Mouse (Mus musculus): ENCODE measurements around the gene Fndc10. TPM values are rescaled to one million over a fixed set of nuclear protein-coding genes. Genes with fewer than 3 reads are reported as not detected.
"Not testable (repeated sequence)": the region's sequence is repeated elsewhere in the genome, so short reads cannot be mapped to it uniquely, and the experiment has no call there.

Gene Fndc10
- total RNA-seq, 2 experiments from 2014 or later: 1.2 to 1.6 TPM

DNA sequence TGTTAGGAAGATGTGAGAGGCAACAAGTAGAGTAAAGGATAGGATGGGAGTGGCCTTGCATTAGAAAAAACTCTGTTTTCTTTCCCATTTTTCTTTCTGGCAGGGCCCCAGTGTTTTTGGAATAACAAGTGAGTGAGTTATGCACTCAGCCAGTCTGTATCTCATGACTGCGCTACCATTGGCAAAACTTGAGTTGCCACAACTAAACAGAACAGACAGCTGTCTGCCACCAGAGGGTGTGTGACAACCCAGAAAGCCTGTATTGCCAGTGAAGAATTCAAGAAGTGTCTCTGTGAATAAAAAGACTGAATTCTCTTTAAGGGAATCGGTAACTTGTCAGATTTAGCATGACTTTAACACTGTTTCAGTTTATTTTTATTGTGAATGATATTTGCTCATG is 18.2 kb upstream of the Fndc10 start:
- intact Hi-C loops (cut with DNase I): no loop called here
- no peak for DNase-seq

DNA sequence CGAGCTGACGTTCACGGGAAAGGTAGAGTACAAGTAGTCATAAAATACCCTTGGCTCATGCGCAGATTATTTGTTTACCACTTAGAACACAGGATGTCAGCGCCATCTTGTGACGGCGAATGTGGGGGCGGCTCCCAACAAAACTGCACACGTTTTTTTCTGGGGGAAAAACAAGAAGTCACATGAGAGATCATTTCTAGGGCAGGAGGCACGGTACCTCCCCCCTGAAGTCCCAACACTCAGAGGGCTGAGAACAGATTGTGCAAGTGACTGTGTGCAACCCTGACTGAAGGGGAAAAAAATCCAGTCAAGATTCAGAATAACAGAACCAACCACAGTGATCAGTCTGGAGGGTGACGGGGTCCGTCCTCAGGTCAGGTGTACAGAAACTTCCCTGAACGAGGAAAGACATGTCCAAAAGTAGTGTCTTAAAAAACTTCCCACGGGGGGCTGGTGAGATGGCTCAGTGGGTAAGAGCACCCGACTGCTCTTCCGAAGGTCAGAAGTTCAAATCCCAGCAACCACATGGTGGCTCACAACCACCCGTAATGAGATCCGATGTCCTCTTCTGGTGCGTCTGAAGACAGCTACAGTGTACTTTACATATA is 10.4 kb upstream of the Fndc10 start:
- DNase-seq; intact Hi-C loops (cut with DNase I): not testable (repeated sequence)

- intact Hi-C loops (cut with DNase I): not testable (repeated sequence)
Observed at GRCm38 (mm10) chr4:155687764-155688163, 6.4 kb upstream of the Fndc10 start.

GRCm38 (mm10) chr4:155690571-155691375 is 3.4 kb upstream of the Fndc10 start:
- intact Hi-C loops (cut with DNase I): no loop called here
- no peak for DNase-seq

More at GRCm38 (mm10) chr4:155687764-155688163, 6.4 kb upstream of the Fndc10 start:
- DNase-seq: not testable (repeated sequence)

- intact Hi-C loops (cut with DNase I): no loop called here
- no peak for DNase-seq
Observed at GRCm38 (mm10) chr4:155692421-155692820, 1.7 kb upstream of the Fndc10 start.

DNA sequence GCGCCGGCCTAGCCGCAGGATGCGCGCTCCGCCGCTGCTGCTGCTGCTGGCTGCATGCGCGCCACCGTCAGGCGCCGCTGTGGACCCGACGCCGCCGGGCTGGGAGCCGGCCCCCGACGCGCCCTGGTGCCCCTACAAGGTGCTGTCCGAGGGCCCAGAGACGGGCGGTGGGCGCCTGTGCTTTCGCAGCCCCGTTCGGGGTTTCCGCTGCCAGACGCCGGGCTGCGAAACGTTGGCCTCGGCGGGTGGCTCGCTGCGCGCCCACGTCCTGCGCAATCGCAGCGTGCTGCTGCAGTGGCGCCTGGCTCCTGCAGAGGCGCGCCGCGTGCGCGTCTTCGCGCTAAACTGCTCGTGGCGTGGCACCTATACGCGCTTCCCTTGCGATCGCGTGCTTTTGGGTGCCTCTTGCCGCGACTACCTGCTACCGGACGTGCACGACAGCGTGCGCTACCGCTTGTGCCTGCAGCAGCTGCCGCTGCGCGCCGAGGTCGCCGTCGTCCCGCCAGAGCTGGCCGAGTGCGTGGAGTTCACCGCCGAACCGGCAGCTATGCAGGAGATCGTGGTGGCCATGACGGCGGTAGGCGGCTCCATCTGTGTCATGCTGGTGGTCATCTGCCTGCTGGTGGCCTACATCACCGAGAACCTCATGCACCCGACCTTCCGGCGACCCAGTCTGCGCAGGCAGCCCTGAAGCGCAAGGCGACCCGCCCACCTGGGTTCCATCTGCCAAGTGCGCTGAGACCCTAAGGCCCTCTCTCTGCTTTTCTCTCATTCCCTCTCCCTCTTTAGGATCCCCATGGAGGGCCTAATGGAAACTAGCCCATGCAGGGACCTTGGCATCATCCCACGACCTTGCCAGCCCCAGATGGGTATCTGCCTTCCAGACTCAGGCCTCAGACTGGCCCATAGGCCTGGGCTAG is 600 bp downstream of the Fndc10 start:
- DNase-seq: peak; percentile 56 to 73

DNA sequence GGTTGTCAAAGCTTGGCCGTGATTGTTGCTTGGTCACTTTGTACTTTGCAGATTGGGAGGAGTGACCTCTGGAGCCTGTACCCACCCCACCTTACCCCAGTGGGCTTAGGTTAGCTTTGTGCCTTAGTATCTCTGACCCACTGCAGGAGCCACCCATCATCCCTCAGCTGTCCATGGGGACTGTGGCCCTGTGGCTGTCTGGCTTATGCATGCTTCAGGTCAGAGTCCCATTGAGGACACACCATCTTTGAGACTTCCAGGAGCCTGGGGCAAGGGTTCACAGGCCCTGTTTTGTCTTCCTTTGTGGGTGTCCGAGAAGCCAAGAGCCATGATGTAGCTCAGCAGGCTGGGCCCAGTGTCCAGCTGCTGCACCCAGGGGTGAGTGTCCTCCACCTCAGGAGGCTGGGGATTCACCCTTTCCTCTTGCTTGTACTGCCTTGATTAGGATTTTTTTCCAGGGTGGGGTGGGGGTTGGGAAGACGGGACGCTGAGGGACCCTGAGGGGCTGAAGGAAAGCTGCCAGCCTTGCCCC is 1.5 kb downstream of the Fndc10 start:
- DNase-seq: no peak
- intact Hi-C loops (cut with DNase I): no loop called here

More for the DNA sequence above, 600 bp downstream of the Fndc10 start:
- intact Hi-C loops (cut with DNase I): no loop called here

DNA sequence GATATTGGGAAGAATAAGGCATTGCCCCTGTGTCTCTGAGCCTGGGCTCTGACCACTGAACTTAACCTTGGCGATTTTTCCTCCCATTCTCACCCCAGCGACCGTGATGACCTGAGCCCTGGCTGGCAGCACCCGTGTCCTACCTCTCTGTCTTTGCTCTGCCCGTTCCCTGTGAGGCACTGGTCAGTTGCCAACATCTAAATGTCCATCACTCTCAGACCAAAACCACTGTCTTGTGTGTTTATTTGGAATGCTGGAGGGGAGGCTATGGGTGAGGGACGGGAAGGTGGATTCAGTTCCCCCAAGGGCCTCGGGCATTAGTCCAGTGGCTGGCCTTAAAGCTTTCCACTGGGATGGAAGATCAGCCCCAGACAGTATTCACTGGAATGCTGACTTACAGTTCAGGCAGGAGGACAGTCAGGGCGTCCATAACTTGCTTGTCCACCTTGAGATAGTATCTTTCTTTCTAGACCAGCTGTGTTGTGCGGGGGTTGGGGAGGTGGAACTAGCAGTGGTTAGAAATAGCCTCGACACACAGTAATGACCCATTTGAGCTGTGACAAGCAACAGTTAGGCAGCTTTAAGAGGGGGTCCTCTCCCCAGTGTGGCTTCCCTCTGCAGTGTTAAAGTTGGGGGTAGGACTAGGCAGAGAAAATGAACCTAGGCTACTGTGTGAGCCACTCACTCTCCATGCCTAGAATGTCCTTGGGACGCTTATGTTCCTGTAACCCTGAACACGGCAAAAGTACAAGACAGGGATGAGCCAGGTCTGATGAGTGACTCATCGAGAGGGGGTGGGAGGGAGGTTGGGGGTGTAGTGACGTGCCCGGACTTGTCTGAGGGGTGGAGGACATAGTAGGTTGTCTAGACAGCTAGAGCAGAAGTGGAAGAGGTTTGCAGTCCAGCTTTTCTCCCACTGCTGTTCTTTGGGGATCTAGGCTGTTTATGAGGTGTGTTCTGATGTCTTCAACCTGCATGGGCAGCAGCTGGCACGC is 2.4 kb downstream of the Fndc10 start:
- intact Hi-C loops (cut with DNase I): no loop called here
- no peak for DNase-seq

DNA sequence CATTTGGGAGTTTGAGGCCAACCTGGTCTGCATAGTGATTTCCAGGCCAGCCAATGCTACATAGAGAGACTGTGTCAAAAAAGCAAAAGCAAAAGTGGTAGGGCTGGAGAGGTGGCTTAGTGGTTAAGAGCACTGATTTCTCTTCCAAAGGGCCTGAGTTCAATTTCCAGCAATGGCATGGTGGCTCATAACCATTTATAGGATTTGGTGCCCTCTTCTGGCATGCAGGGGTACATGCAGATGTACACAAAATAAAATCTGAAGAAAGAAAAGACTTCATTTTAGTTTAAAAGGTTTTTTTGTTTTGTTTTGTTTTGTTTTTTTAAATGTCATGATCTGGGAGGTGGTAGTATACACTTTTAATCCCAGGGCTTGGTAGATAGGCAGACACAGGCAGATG is 6.3 kb downstream of the Fndc10 start:
- no peak for DNase-seq
- intact Hi-C loops (cut with DNase I): loop anchor here (2.0 kb wide), 1 partner anchor 220 kb away; no protein-coding TSS in a partner anchor

DNA sequence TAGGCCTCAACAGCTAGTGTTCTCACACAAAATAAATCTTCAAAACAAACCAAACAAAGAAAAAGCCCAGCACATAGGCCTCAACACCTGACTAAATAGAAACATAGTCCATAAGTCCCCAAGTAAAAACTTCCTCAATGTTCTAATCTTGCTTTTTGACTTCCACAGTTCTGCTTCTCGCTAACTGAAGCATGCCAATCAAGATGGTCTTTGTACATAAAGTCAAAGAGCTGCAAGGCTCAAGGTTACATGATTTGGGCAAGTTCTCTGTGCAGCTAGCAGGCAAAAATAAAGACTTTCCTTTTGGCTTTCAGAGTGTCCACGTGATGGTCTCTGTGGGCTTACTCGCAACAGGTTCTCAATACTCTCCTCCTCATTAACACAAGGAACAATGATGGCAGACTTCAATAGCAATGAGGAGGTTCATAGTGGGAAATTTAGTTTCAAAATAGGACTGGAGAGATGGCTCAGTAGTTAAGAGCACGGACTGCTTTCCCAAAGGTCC is 9.3 kb downstream of the Fndc10 start:
- no peak for DNase-seq

DNA sequence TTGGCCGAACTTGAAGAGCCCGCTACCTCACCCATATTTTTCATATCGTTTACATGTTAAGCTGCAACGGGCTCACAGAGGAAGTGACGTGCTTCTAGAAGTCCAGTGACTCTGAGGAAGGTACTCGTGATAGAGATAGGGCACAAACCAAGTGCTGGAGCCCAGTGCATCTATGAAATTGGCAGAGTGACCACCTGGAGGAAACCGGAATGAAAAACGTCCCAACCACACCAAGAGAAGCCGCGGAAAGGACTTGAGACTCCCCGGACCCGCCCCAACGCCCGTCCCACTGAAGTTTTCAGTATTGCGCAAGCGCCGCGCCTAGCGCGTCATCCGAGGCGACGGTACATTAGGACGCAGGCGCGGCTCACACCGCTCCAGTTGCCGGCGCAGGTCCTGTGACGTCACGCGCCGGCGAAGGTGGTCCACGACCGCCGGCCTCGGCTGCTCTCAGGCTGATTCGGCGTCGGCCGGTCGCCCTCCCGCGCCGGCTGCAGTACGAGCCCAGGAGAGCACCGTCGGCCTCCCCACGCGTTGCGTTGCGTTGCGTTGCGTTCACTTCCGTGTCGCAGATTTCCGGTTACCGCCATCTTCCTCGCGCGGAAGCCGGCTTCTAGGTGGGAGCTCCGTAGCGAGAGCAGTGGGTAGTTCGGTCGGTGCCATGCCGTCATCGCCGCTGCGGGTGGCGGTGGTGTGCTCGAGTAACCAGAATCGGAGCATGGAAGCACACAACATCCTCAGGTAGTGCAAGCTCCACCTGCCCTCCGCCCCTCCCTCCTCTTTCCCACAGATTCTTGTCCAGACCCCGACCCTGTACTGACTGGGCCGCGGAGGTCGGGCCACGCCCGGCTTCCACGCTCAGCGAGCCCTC is 10.8 kb downstream of the Fndc10 start, which contains the start of gene Ssu72:
Ssu72 (plus strand) TSS at position 80 of the 871 bp plus-strand sequence.
- DNase-seq: peak; percentile 94 to 99
- intact Hi-C loops (cut with DNase I): loop anchor here (2.0 kb wide), 1 partner anchor 80 kb away; the partner anchor contains the start of gene Cdk11b

More for the DNA sequence above, 9.3 kb downstream of the Fndc10 start:
- intact Hi-C loops (cut with DNase I): no loop called here

DNA sequence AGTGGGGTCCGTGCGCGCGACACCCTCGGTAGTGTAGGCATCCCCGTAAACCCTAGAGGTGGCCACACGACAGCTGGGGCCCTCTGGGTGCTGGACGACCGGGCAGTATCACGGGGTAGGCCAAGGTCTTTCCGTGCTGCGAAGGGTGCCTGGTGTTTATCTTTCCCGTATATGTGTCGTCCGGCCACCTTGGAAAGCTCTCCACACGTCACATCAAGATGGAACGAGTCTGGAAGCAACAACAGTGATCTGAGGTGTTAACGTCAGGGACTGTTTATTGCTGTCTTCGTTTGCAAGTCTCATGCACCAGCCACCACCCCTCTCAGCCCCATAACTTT is 11.4 kb downstream of the Fndc10 start:
- intact Hi-C loops (cut with DNase I): loop anchor here (2.0 kb wide), 1 partner anchor 81 kb away; the partner anchor contains the start of gene Cdk11b
- no peak for DNase-seq

DNA sequence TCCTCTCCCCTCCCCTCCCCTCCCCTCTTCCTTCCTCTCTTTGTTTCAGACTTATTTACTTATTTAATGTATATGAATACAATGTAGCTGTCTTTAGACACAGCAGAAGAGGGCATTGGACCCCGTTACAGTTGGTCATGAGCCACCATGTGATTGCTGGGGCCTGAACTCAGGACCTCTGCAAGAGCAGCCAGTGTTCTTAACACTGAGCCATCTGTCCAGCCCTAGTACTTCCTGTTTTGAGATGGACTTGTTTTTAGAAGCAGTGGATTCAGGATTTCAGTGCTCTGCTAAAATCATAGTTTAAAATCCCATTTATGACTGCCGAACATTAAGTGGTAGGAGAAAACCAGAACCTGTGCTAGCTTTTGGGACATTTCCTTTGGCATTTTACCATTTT is 14.4 kb downstream of the Fndc10 start:
- no peak for DNase-seq
- intact Hi-C loops (cut with DNase I): no loop called here

DNA sequence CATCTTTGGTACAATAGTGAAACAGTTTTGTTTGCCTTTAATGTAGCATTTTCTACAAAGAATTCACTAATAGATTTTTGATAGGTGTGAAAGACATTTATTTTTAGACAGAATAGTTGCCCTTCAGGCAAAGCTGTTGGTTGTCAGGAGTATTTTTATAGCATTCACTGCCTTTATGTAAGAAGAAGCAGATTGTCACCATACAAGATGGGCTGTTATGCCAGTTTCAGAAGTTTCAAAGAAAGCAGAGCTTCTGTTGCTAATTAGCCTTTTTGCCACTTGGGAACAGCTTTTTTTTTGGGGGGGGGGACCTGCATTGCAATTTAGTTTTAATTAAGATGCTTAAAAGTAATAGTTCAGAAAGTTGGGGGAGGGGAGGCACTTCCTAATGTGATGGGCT is 14.8 kb downstream of the Fndc10 start:
- DNase-seq: no peak
- intact Hi-C loops (cut with DNase I): no loop called here

DNA sequence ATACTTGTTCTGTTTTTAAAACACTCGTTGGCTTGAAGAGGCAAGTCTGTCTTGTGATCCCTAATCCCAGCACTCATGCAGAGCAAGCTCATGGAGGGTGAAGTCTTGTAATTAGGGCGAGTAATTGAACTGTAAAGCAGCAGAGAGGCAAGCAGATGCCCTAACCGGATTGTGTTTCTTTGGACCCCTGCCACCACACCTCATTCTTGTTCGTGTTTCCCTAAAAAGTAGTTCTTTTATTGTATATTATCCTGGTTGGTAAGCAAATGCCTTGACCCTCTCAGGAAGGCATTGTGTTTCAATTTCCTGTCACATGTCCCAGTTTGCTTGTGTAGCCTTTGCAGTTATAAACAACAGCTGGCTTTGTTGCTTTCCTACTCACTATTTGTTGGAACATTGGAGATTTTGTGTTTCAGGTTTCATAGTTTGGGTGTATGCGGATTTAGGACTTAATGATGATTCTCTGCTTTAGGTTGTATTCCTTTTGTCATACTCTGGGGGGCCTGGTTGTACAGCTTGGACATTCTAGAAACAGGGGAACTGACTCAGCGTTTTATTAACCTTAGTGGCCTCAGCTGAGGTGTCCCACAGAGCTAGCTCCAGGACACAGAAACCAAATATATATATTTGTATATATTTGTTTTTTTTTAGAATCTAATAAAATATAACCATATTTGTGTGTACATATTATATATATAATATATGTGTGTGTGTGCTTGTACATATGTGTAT is 16.5 kb downstream of the Fndc10 start:
- no peak for DNase-seq
- intact Hi-C loops (cut with DNase I): no loop called here

GRCm38 (mm10) chr4:155721668-155722083 is 27.5 kb downstream of the Fndc10 start:
- intact Hi-C loops (cut with DNase I): loop anchor here (2.0 to 5.0 kb wide), 3 partner anchors 36 to 63 kb away; partner anchors contain the start of gene Tmem88b

DNA sequence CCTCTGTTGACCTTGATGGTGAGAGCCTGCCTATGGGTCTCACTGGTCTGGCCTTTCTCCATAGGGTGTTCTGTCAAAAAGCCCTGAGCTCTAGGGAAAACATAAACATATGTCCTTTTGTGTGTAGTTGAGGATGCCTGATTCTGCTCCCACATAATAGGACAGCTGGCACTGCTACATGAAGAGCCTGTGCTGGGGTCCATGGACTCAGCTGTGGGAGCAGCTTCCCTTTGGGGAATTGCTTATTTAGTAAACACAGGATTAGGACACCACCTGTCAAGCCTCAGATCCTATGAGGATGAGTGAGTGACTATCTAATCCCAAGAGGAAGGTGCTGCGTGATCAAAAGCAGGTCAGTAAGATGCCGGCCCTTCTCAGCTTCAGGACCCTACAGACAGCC is 33.9 kb downstream of the Fndc10 start:
- DNase-seq: no peak
- intact Hi-C loops (cut with DNase I): no loop called here

More at GRCm38 (mm10) chr4:155721668-155722083, 27.5 kb downstream of the Fndc10 start:
- no peak for DNase-seq

All from heart, postnatal 36 days (tissue).